Mouse (Mus musculus) limb, embryonic 11.5 days (tissue): ENCODE measurements around the gene Phf11d. TPM values are rescaled to one million over a fixed set of nuclear protein-coding genes. Genes with fewer than 3 reads are reported as not detected.
A peak's percentile ranks its signal among the peaks of the same experiment; 100 is the strongest.
"Not testable (repeated sequence)": the region's sequence is repeated elsewhere in the genome, so short reads cannot be mapped to it uniquely, and the experiment has no call there.

Experiments used
- ATAC-seq: fragments of 200-750 bp; cut with Nextera tagmentation; 2 replicates; pipeline ENCODE4 v1.8.0; 2017; ENCODE audit warnings: low read depth; ENCODE audit not compliant: insufficient number of reproducible peaks, low FRiP score, low TSS enrichment
- DNase-seq: peaks from one replicate; pipeline ENCODE4 v3.0.0-alpha.2; 2015; ENCODE audit warnings: low spot score
- H3K27ac ChIP-seq: fragments of 300-500 bp; sonication (generic); replicated peaks from 2 replicates; pipeline ENCODE4 v1.5.1; 2014; ENCODE audit warnings: low read depth, mild to moderate bottlenecking, low read length
- H3K27me3 ChIP-seq: fragments of 300-500 bp; sonication (generic); 2 replicates; pipeline ENCODE4 v1.6.1; 2014; ENCODE audit warnings: mild to moderate bottlenecking, low read length, mixed read lengths; ENCODE audit not compliant: control insufficient read depth, insufficient read depth
- H3K36me3 ChIP-seq: fragments of 300-500 bp; sonication (generic); 2 replicates; pipeline ENCODE4 v1.6.1; 2014; ENCODE audit warnings: mild to moderate bottlenecking, low read length, moderate library complexity, mixed read lengths; ENCODE audit not compliant: control insufficient read depth, insufficient read depth
- H3K4me1 ChIP-seq: fragments of 300-500 bp; sonication (generic); 2 replicates; pipeline ENCODE4 v1.6.1; 2014; ENCODE audit warnings: low read length, mixed read lengths; ENCODE audit not compliant: control insufficient read depth, insufficient read depth
- H3K4me2 ChIP-seq: fragments of 300-500 bp; sonication (generic); 2 replicates; pipeline ENCODE4 v1.6.1; 2014; ENCODE audit warnings: low read depth, mild to moderate bottlenecking, moderate library complexity; ENCODE audit not compliant: severe bottlenecking
- H3K4me3 ChIP-seq: fragments of 300-500 bp; sonication (generic); 2 replicates; pipeline ENCODE4 v1.5.1; 2014; ENCODE audit warnings: low read depth, low read length
- H3K9ac ChIP-seq: fragments of 300-500 bp; sonication (generic); 2 replicates; pipeline ENCODE4 v1.6.1; 2014; ENCODE audit warnings: mild to moderate bottlenecking, low read length
- H3K9me3 ChIP-seq: fragments of 300-500 bp; sonication (generic); 2 replicates; pipeline ENCODE4 v1.6.1; 2016; ENCODE audit warnings: low read length; ENCODE audit not compliant: control insufficient read depth
- WGBS: fragments of 180-500 bp; shearing (Covaris S2); extraction: QIAGEN DNeasy Blood & Tissue Kit; methylation state at CpG from one replicate; pipeline ENCODE4 v1.1.7; 2014; 5-methylcytosine and 5-hydroxymethylcytosine counted together
- polyA plus RNA-seq: library from polyadenylated mRNA; unstranded; fragments of >200 nt; fragmentation: Nextera tagmentation; extraction: Ambion mirVana; gene quantifications from 2 replicates; pipeline ENCODE4 v1.2.1, GENCODE M21; 2014

Phf11d gene
- polyA plus RNA-seq, 1 experiment from 2014 or later: 0.39 TPM

GRCm38 (mm10) chr14:59341189-59341588 is 24.1 kb downstream of the Phf11d start, which contains the start of gene Phf11b:
TSS of gene Phf11b (minus strand) at chr14:59341351.
- not testable (repeated sequence) for H3K9me3 ChIP-seq, H3K36me3 ChIP-seq, H3K9ac ChIP-seq, H3K27ac ChIP-seq, H3K4me2 ChIP-seq, DNase-seq, H3K4me1 ChIP-seq, ATAC-seq, H3K27me3 ChIP-seq, H3K4me3 ChIP-seq
- 76% methylated on average over 1 of the region's 1 CpGs for WGBS

- no peak overlapping the region for H3K27ac ChIP-seq
- H3K4me1 ChIP-seq: no peaks in the 10 kb centered on the region
- WGBS: 93% methylated on average over 1 of the region's 1 CpGs
- H3K27me3 ChIP-seq: no peaks in the 10 kb centered on the region
- ATAC-seq: no peak
- no peak overlapping the region for H3K9ac ChIP-seq
- no peak for DNase-seq
- H3K4me2 ChIP-seq: no peak overlapping the region
- H3K36me3 ChIP-seq: no peaks in the 10 kb centered on the region
- no peaks in the 10 kb centered on the region for H3K9me3 ChIP-seq
- H3K4me3 ChIP-seq: no peak overlapping the region
These were observed 25.7 kb downstream of the Phf11d start for GRCm38 (mm10) chr14:59339541-59339940.

GRCm38 (mm10) chr14:59336056-59336455 is 29.2 kb downstream of the Phf11d start:
- DNase-seq, H3K4me2 ChIP-seq, H3K9me3 ChIP-seq, H3K36me3 ChIP-seq, H3K9ac ChIP-seq, ATAC-seq, H3K27ac ChIP-seq, H3K4me3 ChIP-seq, H3K27me3 ChIP-seq, H3K4me1 ChIP-seq: not testable (repeated sequence)
- 85% methylated on average over 3 of the region's 3 CpGs for WGBS

GRCm38 (mm10) chr14:59330499-59330898 is 34.8 kb downstream of the Phf11d start:
- H3K9ac ChIP-seq, H3K27me3 ChIP-seq, H3K4me3 ChIP-seq, H3K4me1 ChIP-seq, H3K27ac ChIP-seq, H3K9me3 ChIP-seq, H3K4me2 ChIP-seq, ATAC-seq, H3K36me3 ChIP-seq: not testable (repeated sequence)
- DNase-seq: peak; percentile 32
- 48% methylated on average over 3 of the region's 3 CpGs for WGBS

GRCm38 (mm10) chr14:59319970-59320369 is 45.3 kb downstream of the Phf11d start:
- H3K27me3 ChIP-seq, H3K4me1 ChIP-seq, H3K27ac ChIP-seq, H3K36me3 ChIP-seq, ATAC-seq, DNase-seq, H3K4me3 ChIP-seq, H3K9me3 ChIP-seq, H3K9ac ChIP-seq, H3K4me2 ChIP-seq: not testable (repeated sequence)
- 77% methylated on average over 6 of the region's 6 CpGs for WGBS

GRCm38 (mm10) chr14:59319036-59319435 is 46.2 kb downstream of the Phf11d start:
- not testable (repeated sequence) for DNase-seq, H3K27me3 ChIP-seq, H3K9me3 ChIP-seq, H3K4me3 ChIP-seq, H3K9ac ChIP-seq, H3K36me3 ChIP-seq, H3K27ac ChIP-seq, H3K4me1 ChIP-seq, ATAC-seq, H3K4me2 ChIP-seq
- WGBS: 94% methylated on average over 3 of the region's 3 CpGs

Other genes starting within 250 kb of the Phf11d start
- not detected in 2 replicates for gene 1700129C05Rik, start 222.6 kb downstream of the Phf11d start, polyA plus RNA-seq
- not detected in 2 replicates for gene Gm5142, start 186.7 kb downstream of the Phf11d start, polyA plus RNA-seq
- 117 and 127 TPM in 2 replicates for gene Rcbtb1, start 164.3 kb downstream of the Phf11d start, polyA plus RNA-seq
- gene Gm6904, start 105.3 kb downstream of the Phf11d start, polyA plus RNA-seq: not detected in 2 replicates
- gene Phf11a, start 67.9 kb downstream of the Phf11d start, polyA plus RNA-seq: not detected in 2 replicates
- not detected in 2 replicates for gene Phf11b, start 24.1 kb downstream of the Phf11d start, polyA plus RNA-seq
- 0.91 and 1.3 TPM in 2 replicates for gene Phf11c, start 29.9 kb upstream of the Phf11d start, polyA plus RNA-seq
- gene Setdb2, start 75.4 kb upstream of the Phf11d start, polyA plus RNA-seq: 13.5 and 14.1 TPM in 2 replicates
- 52.5 and 53.0 TPM in 2 replicates for gene Cab39l, start 75.5 kb upstream of the Phf11d start, polyA plus RNA-seq
- gene Cdadc1, start 232.5 kb upstream of the Phf11d start, polyA plus RNA-seq: 24.6 and 32.5 TPM in 2 replicates